Comparison of ENCODE assay signal across 25 mouse cellular contexts in genomic region chr13:11344500-11344899, GRCm38 (mm10).
DNase-seq lines count a peak whose midpoint lies in the region; ATAC-seq and TF ChIP-seq lines count a peak whose summit lies in the region.
"Had no signal": no experiment of that assay in that cellular context is flagged by ENCODE, and none has a peak within 500 bp of the region (broad histone marks: within the 10 kb centered on the region; RNA-seq: fewer than 3 reads in every experiment).

No protein-coding gene starts in this region.

- H3K9me3 ChIP-seq in hindbrain, embryonic 14.5 days (ENCODE audit: control insufficient read depth, low read length): no peaks in the 10 kb centered on the region
- H3K9me3 ChIP-seq in hindbrain, embryonic 11.5 days (ENCODE audit: control insufficient read depth, low read length): no peaks in the 10 kb centered on the region
- no peaks in the 10 kb centered on the region for H3K9me3 ChIP-seq in midbrain, postnatal 0 days (ENCODE audit: low read length)
- no peaks in the 10 kb centered on the region for H3K9me3 ChIP-seq in midbrain, embryonic 15.5 days
- H3K9me3 ChIP-seq in hindbrain, postnatal 0 days (ENCODE audit: low read length): no peaks in the 10 kb centered on the region
- H3K9me3 ChIP-seq: embryonic facial prominence, embryonic 15.5 days; forebrain, embryonic 10.5 days; G1E; heart, embryonic 10.5 days had no signal

- H3K4me3 ChIP-seq in hindbrain, embryonic 14.5 days (replicated peaks; ENCODE audit: low read length): no peak overlapping the region
- H3K4me3 ChIP-seq in hindbrain, embryonic 11.5 days (ENCODE audit: low read depth, low read length): no peak overlapping the region
- no peak overlapping the region for H3K4me3 ChIP-seq in midbrain, postnatal 0 days (ENCODE audit: low read depth, low read length)
- no peak overlapping the region for H3K4me3 ChIP-seq in midbrain, embryonic 15.5 days
- H3K4me3 ChIP-seq in hindbrain, postnatal 0 days (ENCODE audit: low read length): no peak overlapping the region
- H3K4me3 ChIP-seq: embryonic facial prominence, embryonic 15.5 days; erythroblast, embryonic 14.5 days; forebrain, embryonic 10.5 days; heart, embryonic 10.5 days had no signal

- peak; percentile 82 to 87 for DNase-seq in cerebellum, postnatal 10 days
- no peak for DNase-seq in cerebellum, postnatal 25 days
- DNase-seq in hindbrain, embryonic 14.5 days (ENCODE audit: low spot score): peak; percentile 59
- DNase-seq in hindbrain, embryonic 11.5 days (ENCODE audit: low spot score): no peak
- peak; percentile 76 for DNase-seq in midbrain, postnatal 0 days (ENCODE audit: low spot score)
- peak; percentile 74 for DNase-seq in hindbrain, postnatal 0 days (ENCODE audit: low spot score)
- DNase-seq: adrenal gland, adult 8-10 months; adrenal gland, postnatal 36 days; B cell, adult 2 months; cerebellum, adult 11 months; cerebellum, adult 9-10 months; embryo, embryonic 11 days; gastrocnemius, postnatal 10 days; heart, adult 18-20 months; heart, postnatal 10 days; heart, postnatal 4 days had no signal

- 52% methylated on average over 2 of the region's 2 CpGs for WGBS in hindbrain, embryonic 14.5 days
- 82% methylated on average over 2 of the region's 2 CpGs for WGBS in hindbrain, embryonic 11.5 days
- WGBS in midbrain, postnatal 0 days: 51% methylated on average over 2 of the region's 2 CpGs
- 58% methylated on average over 2 of the region's 2 CpGs for WGBS in midbrain, embryonic 15.5 days
- 39% methylated on average over 2 of the region's 2 CpGs for WGBS in hindbrain, postnatal 0 days

- no peak overlapping the region for H3K27ac ChIP-seq in hindbrain, embryonic 14.5 days
- H3K27ac ChIP-seq in hindbrain, embryonic 11.5 days (ENCODE audit: low read depth, low read length): no peak overlapping the region
- H3K27ac ChIP-seq in midbrain, postnatal 0 days (ENCODE audit: low read depth, low read length): no peak overlapping the region
- H3K27ac ChIP-seq in midbrain, embryonic 15.5 days: no peak overlapping the region
- H3K27ac ChIP-seq in hindbrain, postnatal 0 days: no peak overlapping the region
- H3K27ac ChIP-seq: embryonic facial prominence, embryonic 15.5 days; forebrain, embryonic 10.5 days; heart, embryonic 10.5 days had no signal

- H3K27me3 ChIP-seq in hindbrain, embryonic 14.5 days (ENCODE audit: control insufficient read depth, insufficient read depth, low read length): no peaks in the 10 kb centered on the region
- no peaks in the 10 kb centered on the region for H3K27me3 ChIP-seq in hindbrain, embryonic 11.5 days (ENCODE audit: control insufficient read depth, insufficient read depth, low read length)
- no peaks in the 10 kb centered on the region for H3K27me3 ChIP-seq in midbrain, postnatal 0 days (ENCODE audit: insufficient read depth, low read length)
- H3K27me3 ChIP-seq in midbrain, embryonic 15.5 days (replicated peaks): no peaks in the 10 kb centered on the region
- no peaks in the 10 kb centered on the region for H3K27me3 ChIP-seq in hindbrain, postnatal 0 days (ENCODE audit: insufficient read depth, low read length)
- H3K27me3 ChIP-seq: embryonic facial prominence, embryonic 15.5 days had no signal

- no peak overlapping the region for H3K9ac ChIP-seq in hindbrain, embryonic 14.5 days
- H3K9ac ChIP-seq in hindbrain, embryonic 11.5 days (ENCODE audit: low read depth, low read length): no peak overlapping the region
- no peak overlapping the region for H3K9ac ChIP-seq in midbrain, postnatal 0 days (replicated peaks; ENCODE audit: low read length, poor library complexity, severe bottlenecking)
- no peak overlapping the region for H3K9ac ChIP-seq in midbrain, embryonic 15.5 days
- H3K9ac ChIP-seq in hindbrain, postnatal 0 days (replicated peaks; ENCODE audit: low read length): no peak overlapping the region
- H3K9ac ChIP-seq: embryonic facial prominence, embryonic 15.5 days had no signal

- peaks cover 4% of the 10 kb centered on the region; the same call in 1 of the 2 replicates for H3K4me1 ChIP-seq in hindbrain, embryonic 14.5 days (replicated peaks; ENCODE audit: control insufficient read depth, insufficient read depth, low read length)
- H3K4me1 ChIP-seq in hindbrain, embryonic 11.5 days (replicated peaks; ENCODE audit: control insufficient read depth, insufficient read depth, low read length): no peaks in the 10 kb centered on the region
- H3K4me1 ChIP-seq in midbrain, postnatal 0 days (ENCODE audit: insufficient read depth, low read length): no peaks in the 10 kb centered on the region
- no peaks in the 10 kb centered on the region for H3K4me1 ChIP-seq in midbrain, embryonic 15.5 days
- no peaks in the 10 kb centered on the region for H3K4me1 ChIP-seq in hindbrain, postnatal 0 days (ENCODE audit: insufficient read depth, low read length)
- H3K4me1 ChIP-seq: embryonic facial prominence, embryonic 15.5 days; heart, embryonic 10.5 days had no signal

- no peak for TF ChIP-seq CTCF in midbrain, postnatal 0 days (IDR thresholded peaks at IDR 0.05)
- no peak for TF ChIP-seq CTCF in hindbrain, postnatal 0 days (IDR thresholded peaks at IDR 0.05; ENCODE audit: low read depth)

- H3K4me2 ChIP-seq in hindbrain, embryonic 14.5 days (replicated peaks): no peak overlapping the region
- no peak overlapping the region for H3K4me2 ChIP-seq in hindbrain, embryonic 11.5 days (replicated peaks; ENCODE audit: low read depth, low read length)
- H3K4me2 ChIP-seq in midbrain, postnatal 0 days (ENCODE audit: low read depth, low read length, poor library complexity, severe bottlenecking): no peak overlapping the region
- H3K4me2 ChIP-seq in midbrain, embryonic 15.5 days: no peak overlapping the region
- H3K4me2 ChIP-seq in hindbrain, postnatal 0 days (ENCODE audit: low read depth, low read length): no peak overlapping the region
- H3K4me2 ChIP-seq: embryonic facial prominence, embryonic 15.5 days had no signal

- no peaks in the 10 kb centered on the region for H3K36me3 ChIP-seq in hindbrain, embryonic 14.5 days (replicated peaks; ENCODE audit: control insufficient read depth, insufficient read depth)
- H3K36me3 ChIP-seq in hindbrain, embryonic 11.5 days (ENCODE audit: control insufficient read depth, insufficient read depth, low read length): no peaks in the 10 kb centered on the region
- H3K36me3 ChIP-seq in midbrain, postnatal 0 days (ENCODE audit: insufficient read depth, low read length): no peaks in the 10 kb centered on the region
- H3K36me3 ChIP-seq in midbrain, embryonic 15.5 days (replicated peaks): no peaks in the 10 kb centered on the region
- H3K36me3 ChIP-seq in hindbrain, postnatal 0 days (ENCODE audit: insufficient read depth, low read length): no peaks in the 10 kb centered on the region
- H3K36me3 ChIP-seq: embryonic facial prominence, embryonic 15.5 days; forebrain, embryonic 10.5 days; G1E; heart, embryonic 10.5 days had no signal

- ATAC-seq in hindbrain, embryonic 14.5 days (ENCODE audit: low FRiP score): peak; percentile 74
- no peak for ATAC-seq in hindbrain, embryonic 11.5 days (ENCODE audit: low FRiP score)
- ATAC-seq in midbrain, postnatal 0 days (ENCODE audit: low FRiP score): no peak
- no peak for ATAC-seq in midbrain, embryonic 15.5 days (replicated peaks)
- peak; percentile 81 for ATAC-seq in hindbrain, postnatal 0 days
- ATAC-seq: CD4-positive, CD25-positive, alpha-beta regulatory T cell, adult 4 months; forebrain, embryonic 16.5 days; inflammation-experienced regulatory T-cells, adult 6 months had no signal

Comparison
In these comparisons a context has a peak if more than half of its experiments do, and no peak if none do; other contexts are left out.
1. DNase-seq: peak in cerebellum, postnatal 10 days (2 of 2), hindbrain, embryonic 14.5 days (single experiment), midbrain, postnatal 0 days (single experiment) and hindbrain, postnatal 0 days (single experiment); none in cerebellum, postnatal 25 days (0 of 2) and hindbrain, embryonic 11.5 days (single experiment).
2. ATAC-seq: peak in hindbrain, embryonic 14.5 days (single experiment) and hindbrain, postnatal 0 days (single experiment); none in hindbrain, embryonic 11.5 days (single experiment), midbrain, postnatal 0 days (single experiment) and midbrain, embryonic 15.5 days (single experiment).